Mouse (Mus musculus) kidney, embryonic 15.5 days (tissue): ENCODE measurements at regions not wholly inside any gene's neighbourhood (a gene's known extent, or its start where the extent isn't known, plus 50 kb on each side); places are given as distances from the start of the nearest gene placed in this dataset.

Experiments used
- ATAC-seq: fragments of 200-750 bp; cut with Nextera tagmentation; replicated peaks from 2 replicates; pipeline ENCODE4 v1.8.0; 2017; ENCODE audit warnings: moderate TSS enrichment; ENCODE audit not compliant: low FRiP score
- H3K27ac ChIP-seq: fragments of 300-500 bp; sonication (generic); 2 replicates; pipeline ENCODE4 v1.5.1; 2015; ENCODE audit warnings: mild to moderate bottlenecking, inconsistent platforms
- H3K27me3 ChIP-seq: fragments of 300-500 bp; sonication (generic); 2 replicates; pipeline ENCODE4 v1.6.1; 2015; ENCODE audit warnings: inconsistent platforms
- H3K36me3 ChIP-seq: fragments of 300-500 bp; sonication (generic); 2 replicates; pipeline ENCODE4 v1.6.1; 2015; ENCODE audit warnings: inconsistent platforms
- H3K4me1 ChIP-seq: fragments of 300-500 bp; sonication (generic); 2 replicates; pipeline ENCODE4 v1.6.1; 2015; ENCODE audit warnings: inconsistent platforms
- H3K4me2 ChIP-seq: fragments of 300-500 bp; sonication (generic); 2 replicates; pipeline ENCODE4 v1.6.1; 2015; ENCODE audit warnings: moderate library complexity, mild to moderate bottlenecking, inconsistent platforms
- H3K4me3 ChIP-seq: fragments of 300-500 bp; sonication (generic); replicated peaks from 2 replicates; pipeline ENCODE4 v1.5.1; 2015; ENCODE audit warnings: mild to moderate bottlenecking, inconsistent platforms
- H3K9ac ChIP-seq: fragments of 300-500 bp; sonication (generic); 2 replicates; pipeline ENCODE4 v1.6.1; 2015; ENCODE audit warnings: mild to moderate bottlenecking, inconsistent platforms
- H3K9me3 ChIP-seq: fragments of 300-500 bp; sonication (generic); replicated peaks from 2 replicates; pipeline ENCODE4 v1.6.1; 2016; ENCODE audit warnings: inconsistent platforms
- WGBS: fragments of 180-500 bp; shearing (Covaris S2); methylation state at CpG from one replicate; pipeline ENCODE4 v1.1.7; 2015; ENCODE audit warnings: mixed read lengths; 5-methylcytosine and 5-hydroxymethylcytosine counted together

GRCm38 (mm10) chr11:64829429-64829828, 149.4 kb upstream of the Elac2 start:
- Histone ChIP-seq H3K27ac (no peak overlapping the region), H3K36me3 (no peaks in the 10 kb centered on the region), H3K4me2 (no peak overlapping the region), H3K27me3 (no peaks in the 10 kb centered on the region), H3K9ac (no peak overlapping the region), H3K4me1 (peaks cover 12% of the 10 kb centered on the region), H3K4me3 (no peak overlapping the region), H3K9me3 (no peaks in the 10 kb centered on the region)
- 83% methylated on average over 5 of the region's 5 CpGs for WGBS
- no peak for ATAC-seq

- no peak overlapping the region for H3K4me2 ChIP-seq
These were observed 146.4 kb upstream of the Elac2 start for GRCm38 (mm10) chr11:64832453-64832852.

DNA sequence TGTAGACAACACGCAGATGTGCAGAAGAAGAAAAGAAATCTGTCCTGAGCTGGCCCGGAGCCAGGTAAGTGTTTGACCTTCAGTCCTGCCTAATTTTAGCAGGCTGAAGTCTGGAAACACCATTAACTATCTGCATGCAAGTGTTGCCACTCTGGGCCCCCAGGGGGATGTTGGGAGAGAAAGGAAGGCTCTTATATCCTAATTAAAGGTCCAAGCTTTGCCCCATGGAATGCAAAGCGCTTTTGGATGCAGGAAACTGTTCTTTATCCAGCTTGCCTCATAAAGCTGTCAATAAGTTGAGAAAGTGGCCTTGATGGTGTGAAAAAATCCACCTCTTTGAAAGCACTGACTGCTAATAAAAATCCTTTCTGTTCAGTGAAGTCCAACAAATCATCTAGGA, 145.1 kb upstream of the Elac2 start:
- no peak overlapping the region for H3K4me3 ChIP-seq
- no peak overlapping the region for H3K27ac ChIP-seq
- peaks cover 9% of the 10 kb centered on the region for H3K4me1 ChIP-seq
- 19% methylated on average over 3 of the region's 3 CpGs for whole genome bisulfite sequencing
- H3K4me2 ChIP-seq, result no peak overlapping the region
- no peak overlapping the region for H3K9ac ChIP-seq
- ATAC-seq, result no peak
- no peaks in the 10 kb centered on the region for H3K36me3 ChIP-seq
- H3K9me3 ChIP-seq, result no peaks in the 10 kb centered on the region
- no peaks in the 10 kb centered on the region for H3K27me3 ChIP-seq

More at GRCm38 (mm10) chr11:64832453-64832852, 146.4 kb upstream of the Elac2 start:
- Histone ChIP-seq H3K4me3 (no peak overlapping the region), H3K9me3 (no peaks in the 10 kb centered on the region), H3K36me3 (no peaks in the 10 kb centered on the region), H3K4me1 (peaks cover 12% of the 10 kb centered on the region), H3K27me3 (no peaks in the 10 kb centered on the region), H3K9ac (no peak overlapping the region), H3K27ac (no peak overlapping the region)
- 45% methylated on average over 5 of the region's 5 CpGs for WGBS
- no peak for ATAC-seq

DNA sequence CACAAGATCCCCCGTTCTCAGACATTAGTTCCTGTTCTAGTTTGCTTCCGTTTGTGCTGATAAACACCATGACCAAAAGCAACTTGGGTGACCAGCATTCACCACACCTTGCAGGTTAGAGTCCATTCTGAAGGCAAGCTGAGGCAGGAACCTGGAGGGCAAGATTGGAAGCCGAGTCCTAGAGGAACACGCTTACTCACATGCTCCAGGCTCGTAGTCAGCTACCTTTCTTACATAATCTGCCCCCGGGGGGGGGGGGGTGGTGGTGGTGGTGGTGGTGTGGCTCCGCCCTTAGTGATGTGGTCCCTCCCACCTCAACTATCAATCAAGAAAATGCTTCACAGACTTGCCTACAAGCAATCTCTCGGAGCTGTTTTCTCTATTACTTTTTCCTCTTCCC, 142.1 kb upstream of the Elac2 start:
- no peak overlapping the region for H3K4me3 ChIP-seq
- H3K27ac ChIP-seq, result no peak overlapping the region
- 0 out of 2 replicates have a peak, but pooled peaks cover 2% of the 10 kb centered on the region for H3K27me3 ChIP-seq
- H3K36me3 ChIP-seq, result no peaks in the 10 kb centered on the region
- no peak overlapping the region for H3K4me2 ChIP-seq
- H3K9me3 ChIP-seq, result no peaks in the 10 kb centered on the region
- 62% methylated on average over 8 of the region's 8 CpGs for WGBS
- peaks cover 9% of the 10 kb centered on the region for H3K4me1 ChIP-seq
- no peak overlapping the region for H3K9ac ChIP-seq
- no peak for ATAC-seq

GRCm38 (mm10) chr11:64841092-64841491, 137.7 kb upstream of the Elac2 start:
- no peaks in the 10 kb centered on the region for H3K9me3 ChIP-seq
- H3K9ac ChIP-seq, result no peak overlapping the region
- ATAC-seq, result no peak; the same call in 1 of the 2 replicates
- H3K27me3 ChIP-seq, result 0 out of 2 replicates have a peak, but pooled peaks cover 7% of the 10 kb centered on the region
- no peak overlapping the region for H3K4me2 ChIP-seq
- 92% methylated on average over 2 of the region's 2 CpGs for WGBS
- H3K27ac ChIP-seq, result no peak overlapping the region
- H3K4me3 ChIP-seq, result no peak overlapping the region
- no peaks in the 10 kb centered on the region for H3K36me3 ChIP-seq
- H3K4me1 ChIP-seq, result peaks cover 4% of the 10 kb centered on the region; the same call in 1 of the 2 replicates

- 0 out of 2 replicates have a peak, but pooled peaks cover 7% of the 10 kb centered on the region for H3K27me3 ChIP-seq
- no peak for ATAC-seq
- H3K4me1 ChIP-seq, result peaks cover 4% of the 10 kb centered on the region; the same call in 1 of the 2 replicates
- H3K36me3 ChIP-seq, result no peaks in the 10 kb centered on the region
- H3K27ac ChIP-seq, result no peak overlapping the region
- 40% methylated on average over 18 of the region's 18 CpGs for WGBS
- H3K9me3 ChIP-seq, result no peaks in the 10 kb centered on the region
- no peak overlapping the region for H3K4me3 ChIP-seq
- no peak overlapping the region for H3K9ac ChIP-seq
- no peak overlapping the region for H3K4me2 ChIP-seq
These were observed 135.9 kb upstream of the Elac2 start for GRCm38 (mm10) chr11:64842775-64843530.

DNA sequence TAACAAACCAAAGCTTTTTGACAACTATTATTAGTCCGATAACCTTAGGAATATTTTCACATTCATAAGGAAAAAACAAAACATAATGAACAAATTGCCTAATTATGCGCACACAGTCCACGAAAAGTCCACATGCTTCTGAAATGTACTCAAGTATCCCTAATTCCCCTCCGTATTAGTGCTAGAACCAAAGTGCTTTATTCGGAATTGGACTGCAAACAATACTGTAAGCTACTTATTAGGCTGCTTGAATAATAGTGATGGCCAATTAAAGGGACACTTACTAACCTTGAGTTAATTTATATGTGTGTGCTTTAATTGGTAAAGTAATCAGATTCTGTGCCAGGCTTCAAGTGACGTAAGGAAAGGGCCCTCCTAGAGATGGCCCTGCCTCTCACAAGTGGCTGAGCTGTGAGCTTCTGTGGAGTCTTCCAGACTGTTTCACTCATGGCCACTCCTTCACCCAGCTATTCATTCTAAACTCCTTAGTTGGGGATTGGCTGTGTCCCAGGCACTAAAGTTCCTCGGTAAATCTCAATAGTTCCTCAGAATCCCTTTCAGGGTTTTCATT, 132.2 kb upstream of the Elac2 start:
- H3K4me2 ChIP-seq, result no peak overlapping the region
- no peak overlapping the region for H3K27ac ChIP-seq
- no peaks in the 10 kb centered on the region for H3K36me3 ChIP-seq
- no peak overlapping the region for H3K9ac ChIP-seq
- WGBS, result 89% methylated on average over 7 of the region's 7 CpGs
- H3K9me3 ChIP-seq, result no peaks in the 10 kb centered on the region
- no peak overlapping the region for H3K4me3 ChIP-seq
- H3K27me3 ChIP-seq, result 0 out of 2 replicates have a peak, but pooled peaks cover 5% of the 10 kb centered on the region
- peaks cover 4% of the 10 kb centered on the region; the same call in 1 of the 2 replicates for H3K4me1 ChIP-seq
- no peak for ATAC-seq

DNA sequence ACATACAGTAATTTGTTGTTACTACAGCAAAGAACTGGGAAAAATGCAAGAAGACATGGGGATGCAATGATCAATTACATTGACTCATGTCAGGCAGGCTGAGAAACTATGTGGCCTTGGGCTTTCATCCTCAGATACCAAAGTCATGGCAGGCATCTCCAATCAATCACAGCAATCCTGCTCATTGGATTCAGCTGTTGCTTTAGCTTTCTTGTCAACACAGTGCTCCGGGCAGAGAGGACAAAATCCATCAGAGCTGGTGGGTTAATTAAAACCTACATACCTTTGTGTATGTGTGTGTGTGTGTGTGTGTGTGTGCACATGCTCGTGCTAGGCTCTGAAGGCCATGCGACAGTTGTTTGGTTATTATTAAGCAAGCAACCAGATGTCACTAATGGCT, 119.2 kb upstream of the Elac2 start:
- no peaks in the 10 kb centered on the region for H3K9me3 ChIP-seq
- ATAC-seq, result no peak
- no peak overlapping the region for H3K4me3 ChIP-seq
- H3K27me3 ChIP-seq, result no peaks in the 10 kb centered on the region
- 72% methylated on average over 3 of the region's 3 CpGs for whole genome bisulfite sequencing
- no peaks in the 10 kb centered on the region for H3K4me1 ChIP-seq
- no peak overlapping the region for H3K27ac ChIP-seq
- no peak overlapping the region for H3K4me2 ChIP-seq
- no peak overlapping the region for H3K9ac ChIP-seq
- H3K36me3 ChIP-seq, result no peaks in the 10 kb centered on the region

DNA sequence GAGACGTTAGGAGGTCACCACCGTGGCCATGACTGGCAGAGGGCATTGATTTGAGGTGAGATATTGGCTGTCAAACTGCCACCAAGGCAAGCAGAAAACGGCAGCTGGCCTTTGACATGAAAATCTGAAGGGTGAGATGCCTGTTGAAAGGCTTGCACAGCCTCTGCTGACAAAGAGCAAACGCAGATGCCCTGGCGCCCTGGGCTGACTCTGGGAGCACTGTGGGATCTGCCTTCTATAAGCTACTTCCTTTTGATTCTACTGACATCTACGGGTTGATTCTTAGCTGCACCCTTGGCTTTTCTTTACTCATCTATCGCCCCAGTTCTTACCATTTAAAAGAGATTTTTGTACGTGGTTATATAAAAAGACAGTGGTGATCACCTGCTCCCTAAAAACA, 98.2 kb upstream of the Elac2 start:
- WGBS, result 57% methylated on average over 8 of the region's 8 CpGs

GRCm38 (mm10) chr11:64884518-64884917, 94.3 kb upstream of the Elac2 start:
- no peak overlapping the region for H3K4me3 ChIP-seq
- H3K9ac ChIP-seq, result no peak overlapping the region
- H3K27me3 ChIP-seq, result no peaks in the 10 kb centered on the region
- no peak for ATAC-seq
- H3K27ac ChIP-seq, result peak overlapping the region; percentile 20; the same call in 1 of the 2 replicates
- H3K36me3 ChIP-seq, result no peaks in the 10 kb centered on the region
- peaks cover 8% of the 10 kb centered on the region; the same call in 1 of the 2 replicates for H3K4me1 ChIP-seq
- no peak overlapping the region for H3K4me2 ChIP-seq
- 53% methylated on average over 2 of the region's 2 CpGs for WGBS
- H3K9me3 ChIP-seq, result no peaks in the 10 kb centered on the region

More for the DNA sequence above, 98.2 kb upstream of the Elac2 start:
- Histone ChIP-seq H3K9me3 (no peaks in the 10 kb centered on the region), H3K9ac (no peak overlapping the region), H3K4me1 (0 out of 2 replicates have a peak, but pooled peaks cover 5% of the 10 kb centered on the region), H3K4me3 (no peak overlapping the region), H3K4me2 (no peak overlapping the region), H3K36me3 (no peaks in the 10 kb centered on the region), H3K27me3 (no peaks in the 10 kb centered on the region), H3K27ac (no peak overlapping the region)
- no peak for ATAC-seq

DNA sequence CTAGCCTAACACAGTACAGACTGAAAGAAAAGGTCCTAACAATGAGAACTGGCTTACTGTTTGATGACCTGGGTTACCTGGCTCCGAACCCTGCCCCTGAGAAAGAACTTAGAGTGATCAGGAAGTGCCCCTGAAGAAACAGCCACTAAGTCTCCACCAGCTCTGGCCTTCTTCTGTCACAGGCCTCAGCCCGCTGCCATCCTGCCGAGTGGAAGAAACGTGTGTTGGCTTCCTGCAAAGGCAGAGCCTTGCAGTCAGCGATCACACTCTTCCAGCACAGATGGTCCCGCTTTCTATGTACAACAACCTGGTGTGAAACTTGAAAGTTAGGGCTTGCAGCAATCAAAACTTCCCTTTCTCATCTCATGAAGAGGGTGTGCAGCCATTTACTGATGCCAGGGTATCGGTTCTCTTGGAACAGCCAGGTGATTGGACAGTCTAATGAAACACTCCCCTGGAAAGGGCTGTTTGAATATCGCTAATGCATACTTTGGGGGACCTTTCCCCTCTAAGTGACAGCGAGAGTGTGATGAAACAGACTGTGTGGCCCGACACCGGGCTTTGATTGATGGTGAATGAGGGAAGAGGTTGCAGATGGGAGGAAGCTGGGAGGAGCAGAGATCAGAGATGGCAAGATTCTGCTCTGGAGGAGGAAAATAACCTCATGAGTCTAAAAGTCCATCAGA, 89.4 kb upstream of the Elac2 start:
- H3K9me3 ChIP-seq, result no peaks in the 10 kb centered on the region
- 23% methylated on average over 11 of the region's 11 CpGs for WGBS
- H3K4me2 ChIP-seq, result no peak overlapping the region
- H3K27me3 ChIP-seq, result no peaks in the 10 kb centered on the region
- H3K36me3 ChIP-seq, result no peaks in the 10 kb centered on the region
- no peak overlapping the region for H3K4me3 ChIP-seq
- no peak for ATAC-seq
- H3K4me1 ChIP-seq, result peaks cover 6% of the 10 kb centered on the region; the same call in 1 of the 2 replicates
- no peak overlapping the region for H3K9ac ChIP-seq
- no peak overlapping the region for H3K27ac ChIP-seq

DNA sequence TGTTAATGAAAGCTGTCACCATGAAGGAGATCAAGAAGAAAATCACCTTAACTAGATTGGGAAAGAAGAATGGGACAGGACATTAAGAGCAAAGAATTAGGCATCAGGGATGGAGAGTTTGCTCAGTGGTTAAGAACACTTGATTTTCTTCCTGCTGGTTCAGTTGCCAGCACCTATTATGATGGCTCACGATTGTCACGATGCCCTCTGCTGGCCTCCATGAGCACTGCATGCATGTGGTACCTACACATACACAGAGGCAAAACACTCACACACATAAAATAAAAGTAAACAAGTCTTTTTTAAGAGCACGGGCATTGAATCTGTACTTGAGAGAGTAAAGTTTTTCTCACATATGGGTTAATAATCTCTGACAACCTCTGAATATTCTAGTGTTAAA, 88.1 kb upstream of the Elac2 start:
- no peak for ATAC-seq
- Histone ChIP-seq H3K27me3 (no peaks in the 10 kb centered on the region), H3K9me3 (no peaks in the 10 kb centered on the region), H3K27ac (no peak overlapping the region), H3K4me2 (no peak overlapping the region), H3K4me1 (peaks cover 6% of the 10 kb centered on the region; the same call in 1 of the 2 replicates), H3K36me3 (no peaks in the 10 kb centered on the region), H3K4me3 (no peak overlapping the region), H3K9ac (no peak overlapping the region)
- 52% methylated on average over 3 of the region's 3 CpGs for WGBS
